Mouse (Mus musculus) heart, adult 8-10 months (tissue): ENCODE data around the gene Ppp1r3a. TPM values are rescaled to one million over a fixed set of nuclear protein-coding genes. Genes with fewer than 3 reads are reported as not detected.
A peak's percentile ranks its signal among the peaks of the same experiment; 100 is the strongest.

Source experiments
- DNase-seq: peaks from one replicate; pipeline ENCODE4 v3.0.0; 2022; ENCODE audit warnings: low spot score
- total RNA-seq, 4 experiments: library from RNA; stranded (reverse); gene quantifications; 2 replicates each; pipeline ENCODE4 v1.2.4; 2022

Gene Ppp1r3a
- 10 to 100 TPM; 83.1 to 98.6 (median 87.1) TPM for total RNA-seq

DNA sequence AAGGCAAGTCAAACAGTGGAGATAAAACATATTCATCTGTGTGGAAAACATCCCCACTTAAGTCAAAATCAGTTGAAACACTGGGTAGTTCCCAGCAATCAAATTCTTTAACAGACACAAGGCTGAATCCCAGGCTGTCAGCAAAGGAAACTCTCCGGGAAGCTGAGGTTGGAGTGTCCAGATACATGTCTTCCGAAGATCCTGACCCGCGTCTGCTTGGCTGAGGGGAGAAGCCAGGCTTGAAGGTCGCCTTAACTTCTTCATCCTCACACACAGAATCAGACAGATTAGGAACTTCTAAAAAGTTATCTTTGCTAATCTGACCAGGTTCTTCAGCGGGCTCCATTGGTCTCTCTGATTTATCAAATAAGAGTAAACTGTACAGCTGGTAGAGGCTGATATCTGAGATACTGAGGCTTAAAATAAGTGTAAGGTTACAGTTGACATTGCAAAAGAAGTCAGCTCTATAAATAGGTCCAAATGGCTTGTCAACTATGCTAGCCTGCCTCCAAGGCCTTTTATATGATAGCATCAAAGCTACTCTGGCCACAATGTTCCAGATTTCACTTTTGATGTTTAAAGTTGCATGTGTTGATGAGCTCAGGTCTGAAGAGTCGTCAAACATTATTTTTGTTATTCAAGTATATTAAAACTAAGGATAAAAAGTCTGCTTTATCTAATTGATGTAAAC is at the start of gene Ppp1r3a:
Gene Ppp1r3a, minus strand, starts transcription at position 374 of the 691 bp plus-strand sequence.
- peak; percentile 23 for DNase-seq

DNA sequence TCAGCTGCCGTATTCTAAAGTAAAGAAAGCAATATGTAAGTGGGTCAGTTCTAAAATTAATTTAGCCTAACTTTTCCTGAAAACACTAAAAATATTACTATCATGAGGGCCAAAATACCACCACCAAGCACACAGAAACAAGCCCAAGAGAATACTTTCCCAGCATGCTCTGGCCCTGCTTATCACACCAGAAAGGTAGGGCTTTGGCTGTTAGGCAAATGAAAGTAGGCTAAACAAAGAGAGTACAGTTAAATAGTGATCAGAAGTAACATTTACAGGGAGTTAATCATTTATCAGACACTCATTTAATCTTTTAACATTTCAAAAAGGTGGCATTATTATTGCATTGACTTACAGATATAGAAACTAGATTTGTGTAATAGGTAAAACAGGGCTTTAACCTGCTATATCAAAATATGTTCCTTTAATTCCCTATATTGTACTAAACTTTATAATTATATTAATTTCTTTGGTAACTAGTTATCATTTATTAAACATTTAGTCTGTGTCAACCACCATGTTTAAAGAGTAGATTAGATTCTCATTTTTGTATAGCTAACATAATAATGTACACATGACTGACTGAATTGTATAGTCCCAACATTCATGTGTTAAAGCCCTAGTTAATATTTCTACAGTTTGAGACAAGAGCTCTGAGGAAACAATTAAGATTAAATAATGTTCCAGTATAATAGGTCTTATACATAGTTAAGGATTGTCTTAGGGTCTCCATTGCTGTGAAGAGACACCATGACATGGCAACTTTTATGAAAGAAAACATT is 32.3 kb upstream of the Ppp1r3a start:
- no peak for DNase-seq

DNA sequence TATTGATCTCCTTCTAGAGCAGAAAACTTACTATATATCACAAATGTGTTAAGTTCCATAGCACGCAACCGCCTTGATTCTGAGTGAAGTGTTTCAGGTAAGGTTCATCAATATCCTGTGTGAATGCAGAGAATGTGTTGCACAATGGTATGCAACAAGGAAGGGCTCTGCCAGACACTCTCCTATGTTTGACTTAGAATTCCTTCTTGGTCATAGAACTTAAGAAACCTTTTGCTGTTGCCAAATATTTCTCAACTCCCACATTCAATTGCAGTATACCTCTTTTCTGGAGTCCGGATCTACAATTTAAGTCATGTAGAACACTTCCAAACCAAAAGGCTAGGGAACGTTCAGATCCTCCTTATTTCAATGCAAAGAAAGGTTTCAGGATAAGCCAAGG is 22.8 kb upstream of the Ppp1r3a start:
- no peak for DNase-seq

DNA sequence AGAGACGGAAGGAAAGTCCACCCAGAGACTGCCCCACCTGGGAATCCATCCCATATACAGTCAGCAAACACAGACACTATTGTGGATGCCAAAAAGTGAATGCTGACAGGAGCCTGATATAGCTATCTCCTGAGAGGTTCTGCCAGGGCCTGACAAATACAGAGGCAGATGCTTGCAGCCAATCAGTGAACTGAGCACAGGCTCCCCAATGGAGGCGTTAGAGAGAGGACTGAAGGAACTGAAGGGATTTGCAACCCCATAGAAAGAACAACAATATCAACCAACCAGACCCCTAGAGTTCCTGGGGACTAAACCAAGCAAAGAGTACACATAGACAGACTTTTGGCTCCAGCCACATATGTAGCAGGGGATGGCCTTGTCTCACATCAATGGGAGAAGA is 16.6 kb upstream of the Ppp1r3a start:
- no peak for DNase-seq

DNA sequence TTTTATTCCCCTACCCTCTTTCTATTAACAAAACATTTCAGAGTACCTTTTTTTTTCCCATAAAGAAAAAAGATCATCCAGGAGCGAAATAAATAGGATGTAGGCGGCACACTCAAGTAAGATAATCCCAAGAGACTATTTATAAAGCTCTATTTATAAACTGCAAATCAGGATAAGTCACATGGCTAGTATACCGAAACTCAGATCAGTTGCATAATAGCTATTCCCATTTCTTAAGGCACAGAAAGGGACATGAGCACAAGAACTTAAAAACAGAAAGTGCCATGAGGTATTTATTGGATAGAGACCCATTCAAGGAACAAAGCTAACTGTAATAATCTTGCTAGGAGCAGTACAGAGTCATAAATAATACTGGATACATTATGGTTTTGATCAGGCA is 2.4 kb upstream of the Ppp1r3a start:
- peak; percentile 6 for DNase-seq

DNA sequence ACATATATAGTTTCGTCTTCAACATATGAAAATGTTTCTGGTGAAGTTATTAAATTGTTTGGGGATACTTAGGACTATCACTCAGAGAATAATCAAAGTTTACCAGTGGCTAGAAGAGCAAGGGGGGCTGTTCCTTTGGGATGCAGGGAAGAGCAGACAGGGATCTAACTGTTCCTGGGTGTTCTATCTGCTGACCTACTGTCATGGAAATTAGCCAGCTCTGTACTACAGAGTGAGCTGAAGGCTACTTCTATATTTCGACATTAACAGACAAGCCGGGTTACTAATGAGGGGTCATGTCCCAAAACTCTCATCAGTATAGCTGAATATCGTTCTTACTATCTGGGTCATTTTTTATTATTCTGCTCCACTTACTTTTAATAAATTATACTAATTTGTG is 1.6 kb downstream of the Ppp1r3a start:
- peak; percentile 7 for DNase-seq

DNA sequence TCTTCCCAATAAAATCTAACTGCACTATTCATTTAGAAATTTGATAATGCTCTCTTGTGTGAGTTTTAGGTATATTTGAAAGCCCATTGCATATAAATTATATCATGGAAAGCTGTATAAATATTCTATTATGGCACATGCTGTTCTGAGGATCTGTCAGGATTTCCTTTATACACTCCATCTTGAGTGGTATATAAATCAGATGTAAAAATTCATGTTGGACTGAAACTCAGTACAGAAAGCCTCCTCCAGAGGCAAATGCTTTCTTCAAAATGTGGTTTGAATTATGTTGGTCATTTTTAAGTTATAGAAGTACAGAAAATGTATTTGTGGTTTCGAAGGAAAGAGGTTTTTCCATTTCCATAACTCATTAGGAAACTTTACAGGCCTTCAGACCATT is 2.9 kb downstream of the Ppp1r3a start:
- DNase-seq, result no peak

DNA sequence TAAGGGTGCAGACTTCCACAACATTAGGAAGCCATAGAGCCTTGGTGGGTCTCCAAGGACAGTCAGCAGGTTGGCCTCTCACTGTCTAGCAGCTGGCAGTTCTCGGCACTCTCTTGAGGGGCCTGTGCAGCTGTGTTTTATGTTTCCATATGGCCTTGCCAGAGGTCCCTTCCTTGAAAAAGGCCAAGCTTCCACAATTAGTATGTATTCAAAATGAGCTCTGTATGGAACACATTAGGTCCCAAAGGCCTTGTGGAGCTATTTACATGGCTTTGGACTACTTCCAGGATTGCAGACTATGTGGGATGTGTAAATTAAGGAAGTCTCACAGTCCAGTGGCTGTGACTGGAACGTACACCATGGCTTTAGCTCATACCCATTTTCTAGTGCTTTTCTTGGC is 8.1 kb downstream of the Ppp1r3a start:
- DNase-seq, result no peak

DNA sequence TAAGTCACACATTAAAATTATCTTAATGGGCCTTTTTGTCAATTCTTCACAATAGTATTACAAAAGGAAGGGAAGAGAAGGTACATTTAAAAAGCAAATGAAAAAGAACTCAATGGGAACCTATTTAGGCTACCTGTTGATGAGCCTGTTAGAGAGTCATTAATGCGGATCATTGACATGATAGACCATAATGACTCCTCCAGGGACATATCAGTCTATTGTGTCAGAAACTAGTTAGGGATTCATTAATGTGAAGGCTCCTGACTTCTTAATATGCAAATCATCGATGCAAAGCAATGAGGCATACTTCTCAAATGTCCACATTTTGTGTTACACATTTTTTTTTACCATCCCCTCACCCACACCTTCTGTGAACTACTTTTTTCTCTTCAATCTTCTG is 19.1 kb downstream of the Ppp1r3a start:
- no peak for DNase-seq

DNA sequence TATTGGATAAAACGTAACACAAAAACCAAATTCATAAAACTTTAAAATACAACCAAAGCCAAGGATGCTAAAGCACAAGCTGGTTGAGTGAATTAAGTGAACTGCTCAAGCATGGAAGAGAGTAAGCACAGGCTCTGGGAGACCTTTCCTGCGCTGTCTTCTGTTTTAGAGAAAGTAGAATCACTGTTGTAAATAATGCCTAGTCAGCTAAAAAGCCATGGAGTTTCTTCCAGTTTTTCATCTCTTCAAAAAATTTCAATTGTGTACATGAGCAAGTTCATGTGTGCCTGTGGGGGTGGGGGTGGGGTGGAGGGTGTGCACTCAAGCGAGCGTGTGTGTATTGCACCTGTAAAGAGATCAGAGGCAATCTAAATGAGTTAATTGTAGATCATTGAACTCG is 24.1 kb downstream of the Ppp1r3a start:
- no peak for DNase-seq

DNA sequence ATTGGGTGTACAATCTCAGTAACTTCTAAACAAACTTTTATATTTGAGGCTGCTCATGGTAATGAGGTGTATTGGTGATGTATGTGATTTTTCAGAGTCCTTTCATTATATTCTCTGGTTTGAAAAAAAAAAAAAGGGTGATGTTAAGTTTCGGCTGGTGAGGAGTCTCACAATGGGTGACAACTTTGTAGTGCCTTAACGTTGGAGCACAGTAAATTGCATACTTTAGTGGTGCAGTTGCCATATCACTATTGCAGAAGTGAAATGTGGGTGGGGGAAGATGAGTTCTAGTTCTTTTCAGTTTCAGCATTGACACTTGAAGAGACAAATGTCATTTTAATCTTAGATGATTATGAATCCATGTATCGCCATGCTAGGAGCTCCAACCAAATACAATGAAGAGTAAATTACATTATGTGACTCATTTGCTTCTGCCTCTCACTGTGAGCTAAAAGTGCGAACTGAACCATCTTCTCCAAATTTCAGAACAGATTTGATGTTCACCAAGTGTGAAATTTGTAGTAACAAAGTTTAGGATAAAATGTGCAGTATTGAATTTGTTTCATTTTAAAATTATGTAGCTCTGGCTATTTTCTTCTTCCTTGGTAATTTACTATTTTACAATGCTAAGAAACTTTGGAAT is 34.2 kb downstream of the Ppp1r3a start:
- DNase-seq, result no peak

DNA sequence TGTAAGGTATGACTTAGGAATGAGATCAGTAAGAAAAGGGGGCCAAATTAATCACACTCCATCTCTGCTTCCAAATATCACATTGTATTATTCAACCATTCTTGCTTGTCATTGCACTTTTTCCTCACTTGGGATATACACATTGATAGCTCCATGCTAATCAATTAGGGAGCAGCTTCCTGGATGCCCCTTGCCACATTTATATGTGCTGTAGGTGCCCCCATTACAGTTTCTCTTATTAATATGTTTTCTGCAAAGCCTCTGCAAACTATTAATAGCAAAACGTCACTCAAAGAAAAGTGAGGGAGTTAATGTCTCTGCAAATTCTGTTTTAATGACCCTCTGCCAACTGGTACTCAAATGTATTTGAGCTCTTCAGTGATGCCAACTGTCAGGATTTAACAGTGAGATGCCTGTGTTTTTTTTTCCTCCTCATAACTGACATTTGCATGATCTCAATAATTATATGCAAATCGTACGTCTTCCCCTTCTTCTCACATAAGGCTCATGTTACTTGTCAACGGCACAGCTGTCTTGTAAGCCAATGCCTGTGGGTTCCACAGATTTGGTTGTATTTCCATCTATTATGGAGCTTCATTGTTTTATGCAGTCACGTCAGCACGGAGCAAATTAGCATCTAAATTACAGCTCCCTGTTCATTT is 34.8 kb downstream of the Ppp1r3a start:
- DNase-seq, result no peak

DNA sequence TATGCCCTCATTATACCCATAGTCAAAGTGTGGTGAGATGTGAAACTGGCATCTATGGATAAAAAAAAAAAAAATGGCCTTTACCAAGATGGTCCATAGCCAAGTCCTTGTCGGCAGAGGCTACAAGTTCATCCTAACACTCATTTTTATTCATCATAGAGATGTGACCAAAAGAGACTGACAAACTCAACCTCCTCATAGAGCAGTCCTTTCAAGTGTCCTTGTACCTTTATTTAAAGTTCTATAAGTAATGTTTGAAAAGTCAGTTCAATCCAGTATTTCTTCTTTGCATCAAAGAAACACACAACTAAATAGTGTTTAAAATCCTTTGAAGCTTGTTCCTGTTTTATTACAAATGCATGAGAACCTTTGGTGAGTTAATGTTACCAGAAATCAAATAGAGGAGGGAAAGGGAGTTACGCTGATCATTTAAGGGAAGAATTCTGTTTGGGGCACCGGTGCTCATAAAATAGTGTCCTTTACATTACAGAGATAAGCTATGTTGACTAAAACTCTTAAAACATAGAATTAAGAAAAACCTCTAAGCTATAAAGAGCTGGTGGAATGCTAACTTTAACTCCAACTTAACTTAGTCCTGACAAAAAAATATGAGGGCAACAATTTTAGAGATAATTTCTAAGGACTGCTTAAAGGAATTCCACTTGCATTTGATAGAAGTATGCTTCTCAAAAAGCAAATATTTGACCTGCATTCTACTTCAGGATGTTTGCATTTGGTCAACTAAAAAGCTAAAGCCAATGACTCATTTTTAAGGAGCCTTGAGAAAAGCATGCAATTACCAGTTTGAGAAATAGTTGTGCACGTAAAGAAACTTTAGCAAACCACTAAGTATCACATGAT is 39.7 kb downstream of the Ppp1r3a start:
- no peak for DNase-seq

DNA sequence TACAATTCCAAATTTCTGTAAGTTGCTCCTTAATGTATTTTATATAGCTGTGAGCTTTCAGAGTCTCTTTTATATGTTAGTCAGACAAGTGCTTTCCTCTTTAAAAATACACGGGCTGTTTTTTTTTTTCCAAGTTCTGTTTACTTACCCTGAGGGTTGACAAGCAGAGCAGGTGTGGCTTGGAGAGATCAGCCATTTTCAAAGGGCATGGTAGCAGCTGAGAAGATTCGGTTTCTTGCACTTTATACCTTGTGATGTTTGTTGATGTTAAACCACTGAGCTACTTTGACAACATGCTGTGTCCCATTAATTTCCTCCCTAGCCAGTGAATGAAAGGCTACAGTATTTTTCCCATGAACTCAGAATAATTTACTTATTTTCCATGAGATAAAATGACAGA is 42.9 kb downstream of the Ppp1r3a start:
- no peak for DNase-seq

DNA sequence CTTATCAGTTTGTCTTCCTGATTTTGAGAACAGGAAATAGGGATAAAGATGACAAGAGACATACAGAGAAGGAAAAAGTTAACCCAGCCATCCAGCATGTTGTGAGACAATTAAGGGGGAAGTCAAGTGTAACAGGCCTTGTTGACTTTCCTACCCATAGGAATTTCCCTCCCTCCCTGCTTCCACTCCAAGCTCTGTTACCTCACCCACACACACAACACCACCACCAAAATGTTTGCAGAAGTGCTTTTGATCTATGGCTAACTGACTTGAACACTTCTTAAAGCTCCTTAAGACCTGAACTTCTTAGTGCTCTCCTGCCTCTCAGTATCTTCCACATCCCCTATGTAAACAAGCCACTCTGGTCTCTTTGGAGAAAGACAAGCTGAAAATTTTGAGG is 55.0 kb downstream of the Ppp1r3a start:
- no peak for DNase-seq

DNA sequence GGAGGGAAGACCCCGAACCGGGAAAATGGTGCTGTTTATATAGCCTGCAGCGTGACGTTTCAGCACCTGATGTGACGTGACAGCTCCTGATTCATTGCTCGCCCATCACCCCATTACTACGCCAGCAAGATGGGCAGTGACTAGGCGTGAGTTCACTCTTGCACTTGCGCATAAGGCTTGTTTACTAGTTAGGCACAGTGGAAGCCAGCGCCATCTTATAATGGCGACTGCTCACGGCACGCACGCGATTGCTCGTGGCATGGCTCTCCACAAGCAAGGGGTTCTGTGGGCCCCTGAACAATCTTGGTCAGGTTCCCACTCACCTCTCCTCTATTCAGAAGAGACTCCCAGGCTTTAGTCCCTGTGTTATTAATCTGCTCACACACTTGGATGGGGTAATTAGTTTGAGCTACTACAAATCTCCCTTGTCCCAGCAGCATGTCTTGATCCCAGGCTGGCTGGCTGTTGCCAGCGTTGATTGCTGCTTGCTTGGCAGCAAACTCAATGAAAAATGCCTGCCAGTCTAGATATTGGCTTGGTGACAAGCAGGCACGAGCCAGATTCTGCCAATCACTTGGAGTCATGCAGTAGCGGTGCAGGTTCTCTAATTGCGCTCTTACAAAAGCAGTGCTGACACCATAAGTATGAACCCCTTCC is 75.7 kb downstream of the Ppp1r3a start:
- peak; percentile 3 for DNase-seq

DNA sequence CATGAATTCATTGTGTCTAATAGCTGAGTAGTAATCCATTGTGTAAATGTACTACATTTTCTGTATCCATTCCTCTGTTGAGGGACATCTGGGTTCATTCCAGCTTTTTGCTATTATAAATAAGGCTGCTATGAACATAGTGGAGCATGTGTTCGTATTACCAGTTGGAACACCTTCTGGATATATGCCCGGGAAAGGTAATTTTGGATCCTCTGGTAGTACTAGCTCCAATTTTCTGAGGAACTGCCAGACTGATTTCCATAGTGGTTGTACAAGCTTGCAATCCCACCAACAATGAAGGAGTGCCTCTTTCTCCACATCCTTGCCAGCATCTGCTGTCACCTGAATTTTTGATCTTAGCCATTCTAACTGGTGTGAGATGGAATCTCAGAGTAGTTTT is 86.1 kb downstream of the Ppp1r3a start:
- DNase-seq, result peak; percentile 38

DNA sequence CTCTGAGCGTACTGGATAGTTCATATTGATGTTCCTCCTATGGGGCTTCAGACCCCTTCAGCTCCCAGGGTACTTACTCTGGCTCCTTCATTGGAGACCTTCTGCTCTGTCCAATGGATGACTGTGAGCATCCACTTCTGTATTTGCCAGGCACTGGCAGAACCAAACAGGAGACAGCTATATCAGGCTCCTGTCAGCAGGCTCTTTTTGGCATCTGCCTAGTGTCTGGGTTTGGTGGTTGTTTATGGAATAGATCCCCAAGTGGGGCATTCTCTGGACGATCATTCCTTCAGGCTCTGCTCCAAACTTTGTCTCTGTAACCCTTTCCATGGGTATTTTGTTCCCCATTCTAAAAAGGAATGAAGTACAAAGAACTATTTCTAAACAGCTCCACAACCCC is 87.4 kb downstream of the Ppp1r3a start:
- peak; percentile 6 for DNase-seq
